Mouse (Mus musculus) cerebellum, adult 9-11 months (tissue): Measurements from ENCODE around the gene Dgkg.

Experiments
- DNase-seq: peaks from one replicate; pipeline ENCODE4 v3.0.0; 2022

Gene Dgkg

DNA sequence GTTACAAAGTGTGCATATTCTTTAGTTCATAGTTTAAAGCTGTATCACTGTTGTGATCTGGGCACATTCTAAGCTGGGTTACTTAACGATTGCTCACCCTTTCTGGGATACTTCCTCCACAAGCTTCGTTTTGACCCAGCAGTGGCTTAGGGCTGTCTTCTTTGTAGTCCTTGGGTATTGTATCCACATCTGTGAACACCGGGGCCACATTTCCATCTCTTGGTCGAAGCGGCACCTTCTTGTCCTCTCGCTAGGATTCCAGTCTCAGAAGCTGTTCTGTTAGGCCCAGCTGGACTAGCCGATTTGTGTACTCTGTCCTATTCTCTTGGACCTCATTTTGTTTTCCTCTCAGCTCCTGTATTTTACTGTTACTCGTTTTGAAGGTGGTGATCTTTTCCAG lies 13.6 kb downstream of the Dgkg start:
- DNase-seq: no peak

GRCm38 (mm10) chr16:22642953-22643352 lies 14.1 kb downstream of the Dgkg start:
- DNase-seq: no peak

DNA sequence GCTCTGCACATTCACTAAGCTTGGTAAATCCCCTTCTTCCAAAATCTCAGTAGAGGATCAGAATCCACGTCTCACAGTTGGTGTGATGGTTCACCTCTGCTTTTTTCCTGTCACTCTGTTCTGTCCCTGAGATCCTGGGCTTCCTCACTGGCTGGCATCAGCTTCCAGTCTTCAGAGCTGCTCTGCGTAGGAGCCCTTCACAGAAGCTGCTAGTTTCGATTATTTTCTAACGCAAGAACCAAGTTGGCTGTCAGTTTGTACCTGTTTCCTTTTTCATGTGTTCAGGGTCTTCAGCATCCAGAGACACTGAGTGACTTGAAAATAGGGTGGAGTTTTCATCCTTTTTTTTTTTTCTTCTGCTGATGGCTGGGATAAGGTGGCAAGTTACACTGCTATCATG lies 15.0 kb downstream of the Dgkg start:
- DNase-seq: no peak

GRCm38 (mm10) chr16:22641588-22641987 lies 15.4 kb downstream of the Dgkg start:
- no peak for DNase-seq

DNA sequence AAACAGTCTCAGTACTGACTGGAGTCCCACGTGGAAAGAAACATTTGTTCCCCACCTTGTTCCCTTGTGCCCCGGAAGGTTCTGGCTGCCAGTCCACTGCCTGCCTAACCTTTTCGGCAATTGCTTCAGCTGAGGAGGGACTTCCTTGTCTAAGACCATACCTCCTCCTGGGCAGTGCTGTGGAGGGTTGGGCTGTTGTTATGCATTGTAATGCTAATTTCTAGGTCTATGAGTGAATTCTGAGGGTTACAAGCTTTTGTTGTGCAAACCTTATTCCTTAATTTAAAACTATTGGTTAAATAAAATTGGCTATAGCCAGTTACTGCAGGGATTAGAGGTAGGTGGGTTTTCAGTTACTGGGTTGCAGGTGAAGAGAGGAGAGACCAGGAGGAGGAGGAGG lies 19.7 kb downstream of the Dgkg start:
- DNase-seq: no peak

DNA sequence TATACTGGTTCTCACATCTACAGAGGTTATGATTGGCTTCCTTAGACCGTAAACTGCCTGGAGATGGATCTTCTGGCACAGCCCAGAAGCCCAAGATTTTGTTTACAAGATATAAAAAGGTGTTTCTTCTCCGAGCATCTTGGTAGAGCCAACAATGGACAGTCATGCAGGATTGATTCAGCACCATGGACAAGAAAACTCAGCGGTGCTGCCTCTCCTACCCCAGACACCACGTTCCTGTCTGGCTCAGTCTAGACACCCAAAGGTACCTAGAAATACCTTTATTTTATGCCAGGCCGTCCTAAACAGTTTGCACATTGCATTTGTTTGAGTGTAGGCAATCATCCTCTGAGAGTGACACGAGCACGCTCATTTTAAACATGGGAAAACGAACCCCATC lies 21.3 kb downstream of the Dgkg start:
- DNase-seq: no peak

GRCm38 (mm10) chr16:22633063-22633462 lies 24.0 kb downstream of the Dgkg start:
- no peak for DNase-seq

DNA sequence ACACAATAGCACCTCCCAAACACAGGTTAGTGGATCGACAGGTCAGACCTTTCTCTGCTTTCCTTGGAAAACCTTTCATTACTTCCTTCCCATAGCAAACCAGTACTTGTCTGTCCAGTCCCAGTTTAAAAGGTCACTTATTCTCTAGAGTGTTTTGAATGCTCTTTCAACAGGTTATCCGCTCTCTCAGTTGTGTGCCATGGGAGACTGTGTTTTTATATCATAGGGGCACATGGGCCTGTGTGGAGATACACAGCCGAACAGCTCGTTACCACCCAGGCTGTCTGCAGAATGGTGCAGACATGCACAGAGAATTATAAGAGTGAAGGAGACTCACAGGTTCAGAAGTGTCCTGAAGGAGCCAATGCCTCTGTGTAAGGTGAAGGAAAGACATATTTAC lies 26.7 kb downstream of the Dgkg start:
- no peak for DNase-seq

GRCm38 (mm10) chr16:22629900-22630299 lies 27.1 kb downstream of the Dgkg start:
- no peak for DNase-seq

GRCm38 (mm10) chr16:22625987-22626386 lies 31.0 kb downstream of the Dgkg start:
- DNase-seq: no peak

- no peak for DNase-seq
These were observed 31.6 kb downstream of the Dgkg start for GRCm38 (mm10) chr16:22625412-22625811.

DNA sequence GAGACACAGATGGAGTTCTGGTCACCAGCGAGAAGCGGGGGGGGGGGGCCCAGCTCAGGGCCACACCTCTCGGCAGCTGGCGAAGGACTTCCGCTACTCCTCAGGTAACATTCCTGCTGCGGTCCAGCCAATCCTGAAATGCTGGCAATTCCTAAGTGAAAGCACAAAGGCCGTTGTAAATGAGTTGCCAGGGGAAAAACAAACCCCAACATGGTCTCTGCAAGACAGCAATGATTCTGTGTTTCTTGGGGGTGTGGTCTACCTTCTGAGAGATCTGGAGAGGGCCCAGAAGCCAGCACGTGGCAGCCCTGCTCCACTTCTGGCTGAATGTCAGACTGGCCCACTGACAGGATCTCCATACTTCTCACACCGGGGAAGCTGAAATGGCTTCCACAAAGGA lies 34.7 kb downstream of the Dgkg start:
- peak; percentile 75 for DNase-seq

GRCm38 (mm10) chr16:22621299-22621920 lies 35.6 kb downstream of the Dgkg start:
- DNase-seq: no peak

DNA sequence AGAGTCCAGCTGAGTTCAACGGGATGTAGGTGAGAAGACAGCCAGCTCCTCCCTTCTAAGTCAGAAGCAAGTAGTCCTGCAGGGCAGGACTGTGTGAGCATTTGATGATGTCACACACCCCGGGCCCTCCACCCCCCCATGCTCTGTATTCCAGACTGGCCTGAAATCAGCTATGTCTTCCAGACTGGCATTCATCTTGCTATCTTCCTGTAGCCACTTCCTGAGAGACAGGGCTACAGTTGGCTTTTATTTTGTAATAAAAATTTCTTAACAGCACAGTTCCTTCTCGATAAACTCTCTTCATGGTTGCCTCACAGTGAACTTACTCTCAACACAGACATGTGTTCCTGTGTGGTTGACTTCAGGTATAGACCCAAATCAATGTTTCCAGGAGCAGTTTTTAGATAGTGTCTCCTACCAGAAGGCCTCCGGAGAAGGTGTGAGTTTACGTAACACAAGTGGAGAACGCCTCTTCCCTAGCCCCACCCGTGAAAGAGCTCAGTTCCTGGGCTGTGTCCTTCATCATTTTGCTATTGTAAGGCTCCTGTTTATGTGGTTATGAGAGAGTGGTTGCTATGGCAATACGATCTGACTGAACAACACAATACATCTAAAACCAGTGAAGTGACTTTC lies 38.5 kb downstream of the Dgkg start:
- DNase-seq: no peak

DNA sequence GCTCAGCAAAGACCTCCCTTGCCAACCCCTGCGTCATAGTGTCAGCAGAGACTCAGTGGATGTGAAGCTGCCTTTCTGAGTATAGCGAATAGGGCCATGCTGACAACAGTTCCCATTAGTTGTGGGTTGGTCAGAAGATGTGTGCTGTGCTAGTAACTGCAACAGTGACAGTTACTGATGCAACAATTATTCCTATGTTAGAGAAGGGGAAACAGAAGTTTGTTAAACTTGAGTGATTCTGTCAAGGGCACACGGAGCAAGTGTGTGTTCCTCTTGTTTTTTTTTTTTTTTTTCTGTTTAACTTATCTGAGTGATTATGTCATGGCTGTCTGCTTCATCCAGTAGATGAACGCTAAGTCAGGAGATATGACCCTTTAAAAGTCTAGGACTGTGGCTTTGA lies 41.2 kb downstream of the Dgkg start:
- no peak for DNase-seq

DNA sequence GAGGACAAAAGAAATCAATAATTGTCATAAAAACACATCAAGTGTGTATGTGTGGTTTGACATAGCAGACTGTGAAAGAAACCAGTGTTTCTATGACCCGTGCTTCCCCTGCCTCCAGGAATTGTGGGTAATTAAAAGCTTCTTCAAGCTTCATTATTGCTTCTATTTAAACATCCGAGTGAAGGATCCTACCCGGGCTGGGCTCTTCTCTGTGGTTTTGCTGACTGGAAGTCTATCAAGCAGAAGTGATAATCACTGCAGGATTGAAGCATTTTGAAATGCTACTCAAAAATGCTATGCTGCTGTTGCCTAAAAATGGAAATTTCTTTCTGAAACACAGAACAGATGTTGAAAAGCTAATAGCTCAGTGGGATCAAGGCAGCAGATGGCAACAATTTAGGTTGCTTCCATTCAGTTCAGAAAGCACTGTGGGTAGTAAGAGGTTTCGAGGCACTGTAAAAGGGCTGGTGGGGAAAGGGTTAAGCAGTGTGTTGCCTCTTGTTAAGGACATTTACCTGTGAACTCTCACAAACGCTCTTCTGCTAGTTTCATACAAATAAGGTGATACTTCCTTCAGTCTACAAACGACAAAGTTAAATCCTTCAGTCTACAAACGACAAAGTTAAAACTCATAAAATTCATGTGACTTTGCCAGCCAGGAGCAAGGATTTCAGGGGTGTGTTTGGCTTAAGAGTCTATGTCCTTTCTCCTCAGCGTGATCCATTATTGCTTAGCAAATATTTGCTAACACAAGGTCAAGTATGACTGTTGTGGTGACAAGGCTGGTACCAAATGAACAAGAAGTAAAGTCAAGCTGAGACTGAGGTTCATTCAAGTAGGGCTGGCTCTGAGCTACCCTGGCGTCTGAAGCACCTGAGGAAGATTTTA lies 43.6 kb downstream of the Dgkg start:
- no peak for DNase-seq

DNA sequence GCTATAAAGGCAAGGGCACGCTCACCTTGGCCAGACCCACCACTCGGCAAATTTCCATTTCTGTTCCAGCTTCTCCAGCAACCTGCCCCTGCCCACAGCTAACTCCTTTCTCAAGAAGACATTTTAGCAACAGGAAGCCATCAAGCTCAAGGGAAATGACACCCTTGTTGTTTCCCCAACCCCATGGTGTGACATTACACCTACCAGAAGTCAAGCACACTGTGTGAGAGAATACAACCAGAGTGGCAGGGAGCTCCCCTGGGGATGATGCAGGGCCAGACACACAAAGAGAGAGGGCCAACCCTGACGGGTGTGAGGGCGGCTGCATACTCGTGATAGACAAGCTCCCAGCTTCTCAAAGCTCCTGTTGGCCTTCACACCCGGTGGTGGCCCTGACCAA lies 49.0 kb downstream of the Dgkg start:
- DNase-seq: no peak

DNA sequence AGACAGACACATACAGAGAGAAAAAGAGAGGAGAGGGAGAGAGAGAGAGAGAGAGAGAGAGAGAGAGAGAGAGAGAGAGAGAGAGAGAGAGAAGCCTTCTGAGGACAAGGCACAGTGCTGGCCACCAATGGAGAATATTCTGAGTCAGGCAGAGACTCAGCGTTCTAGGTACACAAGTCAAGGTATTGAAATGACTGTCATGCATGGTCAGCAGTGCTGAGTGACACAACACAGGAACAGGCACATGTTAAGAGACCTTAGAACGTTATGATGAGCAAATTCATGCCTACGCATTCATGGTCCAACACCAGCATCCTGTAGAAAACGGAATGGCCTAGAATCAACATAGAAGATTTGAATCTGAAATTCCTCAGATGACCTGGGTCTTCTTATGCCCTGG lies 50.0 kb downstream of the Dgkg start:
- no peak for DNase-seq

DNA sequence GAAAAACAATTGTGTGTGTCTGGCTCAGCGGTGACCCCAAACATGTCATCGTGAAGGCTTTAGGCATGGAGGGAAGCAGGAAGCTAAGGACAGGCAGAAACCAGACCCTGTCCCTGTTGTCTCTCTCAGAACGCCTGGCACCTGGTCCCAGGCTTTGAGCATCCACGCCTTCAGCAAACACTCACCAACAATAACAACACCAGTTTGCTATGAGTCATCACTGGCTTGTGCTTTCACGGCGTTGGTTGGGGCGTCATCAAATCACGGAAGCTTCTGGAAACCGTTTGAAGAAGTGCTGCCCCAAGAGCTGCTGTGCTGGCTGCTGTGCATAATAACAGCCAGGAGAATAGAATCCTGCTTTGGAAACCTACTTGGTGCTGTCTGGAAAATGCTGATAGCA lies 54.6 kb downstream of the Dgkg start:
- no peak for DNase-seq

- no peak for DNase-seq
These were observed 55.3 kb downstream of the Dgkg start for GRCm38 (mm10) chr16:22601756-22602155.

DNA sequence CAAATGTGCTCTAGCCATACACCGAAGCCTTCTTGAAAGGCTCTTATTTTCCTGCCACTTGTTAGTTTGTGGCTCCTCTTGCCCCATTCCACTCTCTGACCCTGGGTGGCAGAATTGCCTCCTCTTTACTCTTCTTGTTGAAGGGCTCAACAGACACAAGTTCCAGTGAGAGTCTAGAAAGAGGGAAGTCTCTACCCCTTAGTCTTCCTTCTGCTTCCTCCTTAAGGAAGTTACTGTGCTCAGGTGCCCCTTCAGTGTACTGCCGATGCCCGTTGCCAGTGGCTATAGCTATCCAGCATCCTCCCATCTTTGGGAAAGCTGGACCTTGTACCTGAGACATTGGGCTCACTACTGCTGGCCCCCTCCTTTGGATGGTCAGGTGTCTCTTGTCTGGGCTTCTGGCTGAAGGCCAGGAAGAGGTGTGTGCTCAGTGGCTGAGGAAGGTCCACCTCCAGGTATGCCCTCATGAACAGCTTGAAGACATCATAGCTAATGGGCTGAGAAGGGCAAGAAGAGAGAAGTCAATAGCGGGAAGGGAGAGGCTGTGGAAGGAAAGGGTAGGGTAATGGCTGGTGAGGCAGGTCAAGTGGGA lies 56.8 kb downstream of the Dgkg start:
- no peak for DNase-seq

DNA sequence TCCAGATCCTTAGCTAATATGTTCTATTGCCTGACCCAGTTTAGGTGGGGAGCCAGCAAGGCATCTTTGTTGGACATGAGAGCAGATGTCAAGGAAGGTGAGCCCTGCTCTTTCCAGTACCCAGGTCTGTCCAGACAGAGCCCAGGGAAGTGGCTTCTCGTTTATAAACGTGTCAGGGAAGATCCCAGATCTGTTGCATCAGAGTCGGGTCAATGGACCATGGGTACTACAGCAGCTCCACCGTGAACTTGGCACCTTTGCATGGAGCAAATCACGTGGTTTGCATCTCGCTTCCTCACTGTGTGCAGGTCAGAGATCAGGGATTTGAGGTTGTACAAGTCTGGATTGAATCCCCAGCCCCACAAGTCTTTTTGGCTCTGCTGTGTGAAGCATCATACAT lies 58.3 kb downstream of the Dgkg start:
- DNase-seq: no peak

DNA sequence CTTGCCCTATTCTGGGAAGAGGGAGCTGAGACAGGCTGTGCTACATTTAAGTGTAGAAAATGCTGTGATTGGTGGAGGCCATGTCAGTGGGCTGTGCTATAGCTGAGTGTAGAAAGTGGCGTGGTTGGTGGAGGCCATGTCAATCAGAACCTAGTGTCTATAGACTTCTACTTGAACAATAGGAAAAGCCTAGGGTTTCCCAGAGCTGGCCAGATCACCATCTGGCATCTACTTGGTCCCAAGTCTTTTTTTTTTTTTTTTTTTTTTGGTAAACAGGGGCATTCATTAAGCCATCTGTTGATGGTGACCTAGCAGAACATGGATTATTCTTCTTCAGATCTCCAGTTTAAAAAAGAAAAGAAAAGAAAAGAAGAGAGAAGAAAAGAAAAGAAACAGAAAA lies 60.6 kb downstream of the Dgkg start:
- peak; percentile 52 for DNase-seq

- no peak for DNase-seq
These were observed 63.1 kb downstream of the Dgkg start for GRCm38 (mm10) chr16:22593907-22594306.
